Mouse (Mus musculus) layer of hippocampus, adult 9-10 months (tissue): ENCODE results near the gene Fignl1.

Experiments used
- DNase-seq: peaks from one replicate; pipeline ENCODE4 v3.0.0; 2022; ENCODE audit warnings: low spot score

The Fignl1 gene

DNA sequence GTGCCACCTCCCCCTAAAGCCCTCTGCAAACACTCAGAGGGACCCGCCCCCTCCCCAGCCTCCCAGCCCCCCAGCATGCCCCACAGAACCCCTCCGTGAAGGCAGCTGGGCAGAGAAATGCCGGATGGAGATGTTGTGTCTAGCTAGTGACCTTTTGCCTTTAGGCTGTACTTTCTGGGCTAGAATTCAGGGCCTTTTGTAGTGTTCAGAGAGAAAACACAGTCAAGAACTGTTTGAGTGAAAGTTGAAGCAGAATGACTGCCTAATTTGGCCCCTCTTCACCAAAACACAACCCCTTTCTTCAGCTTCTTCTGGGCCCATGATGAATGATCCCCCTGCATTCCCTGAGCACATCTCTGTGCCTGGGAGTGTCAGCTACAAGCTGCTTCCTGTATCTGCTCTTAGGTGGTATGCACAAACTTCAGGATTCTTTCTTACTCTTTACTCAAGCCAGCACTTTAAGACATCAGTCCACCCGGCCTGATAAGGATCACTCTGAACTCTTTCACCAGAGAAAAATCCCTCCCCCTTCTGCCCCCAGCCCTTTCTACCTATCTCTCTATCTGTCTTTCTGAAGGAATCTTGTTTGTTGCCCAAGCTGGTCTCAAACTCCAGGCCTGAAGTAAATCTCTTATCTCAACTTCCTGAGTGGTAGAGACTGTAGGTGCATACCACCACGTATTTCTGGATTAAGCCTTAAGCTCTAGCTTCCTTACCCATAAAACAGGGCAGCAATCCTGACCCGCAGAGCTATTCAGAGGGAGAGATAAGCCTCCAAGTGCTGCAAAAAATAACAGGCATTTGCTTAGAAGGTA, 23.4 kb upstream of the Fignl1 start:
- no peak for DNase-seq

DNA sequence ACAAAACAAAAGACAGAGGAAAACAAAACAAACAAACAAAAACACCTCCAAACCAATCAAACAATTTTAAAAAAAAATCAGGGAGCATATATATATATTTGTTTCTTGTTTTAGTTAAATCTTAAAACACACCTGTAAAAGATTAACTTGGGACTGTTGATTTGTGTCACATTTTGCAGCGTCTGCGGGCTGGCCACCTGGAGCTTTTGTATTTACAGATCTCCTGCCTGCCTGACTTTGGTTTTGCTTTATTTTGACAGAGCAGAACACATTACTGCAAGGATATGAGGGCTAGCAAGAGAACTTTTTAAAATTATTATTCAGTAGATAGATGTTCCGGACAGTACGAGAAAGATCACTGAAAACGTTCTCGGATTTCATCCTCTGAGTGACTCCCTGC, 22.8 kb upstream of the Fignl1 start:
- no peak for DNase-seq

DNA sequence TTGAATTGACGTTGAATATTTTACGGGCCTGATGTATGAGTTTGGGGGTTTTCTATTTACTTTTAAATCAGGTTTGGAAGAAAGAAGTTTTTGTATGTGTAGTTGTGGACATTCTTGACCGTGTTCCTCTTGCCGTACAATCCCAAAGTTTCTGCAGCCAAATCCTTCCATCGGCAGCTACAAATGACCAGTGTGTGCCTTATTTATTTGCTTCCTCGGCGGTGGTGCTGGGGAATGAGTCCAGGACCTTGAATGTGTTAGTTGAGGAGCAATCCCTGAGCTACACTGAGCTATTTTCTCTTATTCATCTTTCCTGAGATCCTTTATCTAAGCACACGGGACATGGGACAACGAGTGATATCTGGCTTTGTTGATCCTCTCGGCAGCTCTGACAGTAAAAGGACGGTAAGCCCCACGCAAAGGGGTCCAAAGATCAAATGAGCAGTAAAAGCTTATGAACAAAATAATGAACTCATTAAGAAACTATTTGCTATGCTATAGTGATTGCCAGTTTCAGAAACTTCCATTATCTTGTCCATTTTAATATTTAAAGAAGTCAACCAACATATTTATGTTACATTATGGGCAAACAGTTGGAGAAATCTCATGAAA, 22.2 kb upstream of the Fignl1 start:
- no peak for DNase-seq

DNA sequence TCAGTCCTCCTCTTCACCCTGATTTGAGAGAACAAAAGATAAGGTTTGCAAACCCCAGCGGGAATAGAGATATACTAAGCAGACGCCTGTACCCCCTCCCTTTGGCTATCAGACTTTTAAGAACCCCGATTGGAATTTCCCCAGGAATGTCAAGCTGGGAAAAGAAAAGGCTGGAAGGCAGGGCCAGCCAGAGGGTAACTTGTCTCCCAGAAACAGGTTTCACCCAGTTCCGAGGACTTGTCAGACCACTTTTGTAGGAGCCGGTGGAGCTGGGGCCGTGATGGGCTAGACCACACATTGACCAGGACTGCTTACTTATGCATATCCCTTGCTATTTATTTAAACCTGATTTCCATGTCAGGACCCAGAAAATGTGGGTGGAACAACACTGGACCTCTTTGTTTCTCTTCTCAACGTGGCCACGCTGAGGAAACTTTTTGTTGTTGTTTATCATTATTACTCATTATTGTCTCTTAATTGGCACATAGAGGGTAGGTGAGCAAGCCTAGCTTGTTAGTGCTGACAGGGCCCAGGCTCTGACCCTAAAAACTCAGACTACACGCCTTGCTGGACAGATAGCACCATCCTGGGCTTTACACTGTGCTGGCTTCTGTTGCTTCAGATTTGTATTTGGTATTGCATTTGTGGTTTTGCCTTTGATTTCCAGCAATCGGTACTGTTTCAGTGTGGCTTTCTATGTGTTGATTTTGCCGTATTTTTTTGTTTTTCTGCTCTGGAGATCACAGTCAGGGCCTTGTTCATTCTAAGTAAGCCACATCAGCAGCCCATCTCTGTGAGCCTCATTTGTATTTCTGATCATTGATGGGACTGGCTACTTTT, 20.6 kb upstream of the Fignl1 start:
- no peak for DNase-seq

DNA sequence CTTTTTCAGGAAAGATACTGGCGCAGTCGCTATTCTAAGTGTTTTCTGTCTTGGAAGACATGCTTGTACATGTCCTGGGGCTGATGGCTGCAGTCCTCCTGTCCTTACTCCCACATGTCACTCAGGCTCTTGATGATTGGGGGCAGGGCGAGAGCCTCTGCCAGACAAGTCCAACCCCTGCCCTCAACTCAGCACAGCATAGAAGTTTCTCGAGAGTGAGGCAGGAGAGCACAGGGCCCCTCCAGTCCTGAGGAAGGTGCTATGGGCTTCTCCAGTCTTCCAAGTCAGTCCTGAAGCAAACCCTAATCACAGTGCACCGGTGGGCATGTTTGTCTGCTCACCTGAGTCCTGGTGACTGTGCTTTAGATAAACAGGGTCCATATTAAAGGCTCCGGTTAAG, 20.0 kb upstream of the Fignl1 start:
- no peak for DNase-seq

DNA sequence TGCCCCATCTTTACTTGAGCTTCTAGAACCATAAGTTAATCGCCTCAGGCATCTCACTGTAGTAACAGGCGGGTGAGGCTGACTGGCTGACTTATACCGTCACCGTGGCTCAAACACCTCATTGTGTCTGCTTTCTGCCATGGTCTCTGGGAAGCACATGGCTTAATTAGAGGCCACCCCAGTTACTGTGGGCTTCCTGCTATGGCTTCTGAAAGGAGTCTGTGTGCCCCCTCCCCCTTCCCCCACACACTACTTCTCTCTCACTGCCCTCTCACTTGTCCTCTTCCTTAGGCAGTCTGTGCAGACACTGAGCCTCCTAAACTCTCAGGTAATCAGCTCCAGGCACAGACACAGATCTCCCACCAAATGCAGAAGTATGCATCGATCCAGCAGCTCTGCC, 19.5 kb upstream of the Fignl1 start:
- DNase-seq: no peak

DNA sequence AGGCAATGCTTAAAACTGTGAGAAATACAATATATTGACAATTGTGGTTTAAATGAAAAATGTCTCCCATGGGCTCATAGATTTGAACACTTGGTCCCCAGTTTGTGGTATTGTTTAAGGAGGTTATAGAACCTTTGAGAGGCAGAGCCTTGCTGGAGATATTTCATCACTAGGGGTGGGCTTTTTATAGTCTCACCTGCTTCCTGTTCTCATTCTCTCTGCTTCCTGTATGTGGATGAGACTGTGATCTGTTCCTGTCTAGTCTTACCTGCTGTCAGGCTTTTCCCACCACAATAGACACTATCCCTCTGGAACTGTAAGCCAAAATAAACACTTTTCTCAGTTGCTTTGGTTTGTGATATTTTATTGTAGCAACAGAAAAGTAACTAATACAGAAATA, 17.7 kb upstream of the Fignl1 start:
- DNase-seq: no peak

DNA sequence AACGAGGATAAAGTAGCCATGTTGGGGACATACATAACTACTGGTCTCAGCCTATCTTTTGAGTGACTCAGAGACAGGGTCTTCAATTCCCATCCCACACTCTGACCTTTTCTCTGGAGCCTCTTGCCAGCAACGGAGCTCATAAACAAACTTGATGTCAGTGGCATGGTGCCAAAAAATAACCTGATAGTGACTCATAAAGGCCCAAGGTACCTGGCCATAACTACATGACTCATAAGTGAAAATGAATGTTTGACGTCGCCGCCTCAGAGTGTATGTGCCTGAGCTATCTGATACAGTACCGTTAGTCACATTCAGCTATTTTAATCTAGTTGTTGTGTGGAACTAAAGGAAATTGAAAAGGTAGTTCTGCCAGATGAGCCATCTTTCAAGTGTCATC, 16.9 kb upstream of the Fignl1 start:
- DNase-seq: no peak

DNA sequence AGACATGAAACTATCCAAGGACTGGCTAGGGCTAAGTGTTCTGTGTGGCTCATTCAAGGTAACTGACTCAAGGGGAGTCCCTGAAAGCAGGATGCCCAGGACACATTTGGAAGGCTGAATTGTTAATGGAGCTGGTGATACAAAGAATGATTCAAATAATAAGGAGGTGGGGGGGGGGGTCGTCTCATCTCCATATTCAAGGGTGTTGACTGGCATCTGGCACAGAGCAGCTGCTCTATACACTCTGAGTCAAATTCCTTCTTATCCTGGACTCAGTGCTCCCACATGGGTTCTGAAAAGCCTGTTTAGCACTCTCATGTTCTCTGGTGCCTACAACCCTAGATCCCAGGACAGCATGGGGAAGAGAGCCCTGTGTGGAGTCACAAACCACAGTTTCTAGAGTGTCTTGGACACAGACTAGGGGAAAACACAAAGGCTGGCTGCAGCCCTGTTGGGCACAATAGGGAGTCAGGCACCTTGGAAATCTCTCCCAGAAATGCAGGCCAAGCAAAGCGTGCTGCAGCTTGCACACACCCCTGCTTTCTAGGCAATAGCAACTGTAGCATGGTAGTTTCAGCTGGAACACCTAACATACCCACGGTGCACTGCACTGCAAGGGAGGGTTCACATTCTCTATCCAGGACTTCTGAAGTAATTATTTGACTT, 16.3 kb upstream of the Fignl1 start:
- DNase-seq: no peak

DNA sequence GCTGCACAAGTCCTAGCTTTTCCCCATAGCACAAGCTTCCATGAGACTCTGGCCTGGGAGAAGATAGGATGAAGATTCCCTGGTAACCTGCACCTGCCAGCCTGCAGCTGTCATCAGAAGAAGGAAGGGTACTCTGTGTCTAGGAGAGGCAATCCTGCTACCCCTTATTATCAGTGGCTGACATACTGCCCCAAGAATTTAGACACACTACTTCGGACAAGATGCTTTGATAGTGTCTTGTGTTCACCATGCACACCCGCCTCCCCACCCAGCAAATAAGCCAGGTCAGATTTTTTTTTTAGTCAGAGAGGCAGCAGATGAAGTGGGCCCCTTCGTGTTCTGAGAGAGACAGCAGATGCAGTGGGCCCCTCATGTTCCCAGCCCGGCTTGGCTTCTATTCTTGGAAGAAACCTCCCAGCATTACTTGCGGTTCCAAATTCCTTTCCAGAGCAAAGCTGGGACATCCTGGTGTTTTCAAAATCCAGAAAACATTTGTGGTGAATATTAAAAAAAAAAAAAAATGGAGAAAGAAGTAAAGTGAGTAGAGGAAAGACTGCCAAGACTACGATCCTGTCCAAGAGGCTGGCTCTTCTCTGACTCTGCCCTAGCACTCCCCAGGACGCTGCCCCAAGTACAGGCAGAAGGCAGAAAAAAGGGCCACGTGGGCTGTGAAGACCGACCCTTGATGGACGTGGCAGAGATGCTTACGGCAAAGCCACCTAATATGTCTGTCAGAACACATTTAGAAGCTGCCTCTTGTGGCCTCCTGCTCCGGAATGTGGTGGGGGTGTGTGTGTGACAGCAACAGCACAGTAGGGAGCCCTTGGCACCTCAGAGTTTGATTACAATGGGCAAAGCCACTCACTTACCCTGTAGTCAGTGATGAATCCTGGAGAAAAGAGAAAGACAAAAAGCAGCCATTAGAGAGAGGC, 15.5 kb upstream of the Fignl1 start:
- no peak for DNase-seq

DNA sequence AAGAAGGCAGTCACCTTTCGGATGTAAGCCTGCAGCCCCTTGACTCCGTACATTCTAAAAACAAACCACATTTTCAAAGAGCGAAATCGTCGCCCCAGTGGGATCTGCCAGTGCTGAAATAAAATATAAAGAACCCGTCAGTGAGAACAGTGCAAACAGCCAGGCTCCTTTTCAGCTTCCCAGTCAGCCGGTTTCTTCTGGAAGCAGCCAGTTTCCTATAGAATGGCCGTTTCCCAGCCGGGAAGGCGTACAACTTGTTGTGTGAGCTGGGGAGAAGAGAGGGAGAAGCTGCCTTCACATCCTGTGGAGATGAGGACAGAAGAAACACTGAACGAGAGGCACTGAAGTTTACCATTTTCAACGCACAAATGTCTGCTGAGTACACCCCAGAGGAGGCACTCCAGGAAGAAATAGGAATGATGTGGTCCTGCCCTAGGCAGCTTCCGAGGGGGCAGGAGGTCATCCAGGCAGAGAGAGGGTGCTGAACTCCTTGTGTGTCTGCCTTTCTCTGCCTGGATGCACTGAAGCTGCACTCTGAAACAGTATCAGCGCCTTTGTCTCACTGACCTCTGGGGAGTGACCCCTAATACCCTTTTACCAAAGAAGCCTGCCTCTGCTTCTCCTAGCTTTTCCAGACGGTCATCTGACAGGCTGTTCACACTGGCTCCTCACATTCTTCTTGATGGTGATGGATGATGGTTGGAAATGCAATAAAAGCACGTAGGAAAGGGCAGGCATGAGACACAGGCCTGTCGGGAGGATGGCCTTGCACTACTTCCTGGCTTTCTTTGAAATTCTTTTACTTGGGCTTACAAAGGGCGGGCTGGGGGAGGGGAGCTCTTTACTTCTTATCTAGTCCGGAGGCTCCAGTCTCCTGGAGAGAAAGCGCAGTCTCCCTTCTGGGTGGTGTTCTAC, 13.7 kb upstream of the Fignl1 start:
- no peak for DNase-seq

DNA sequence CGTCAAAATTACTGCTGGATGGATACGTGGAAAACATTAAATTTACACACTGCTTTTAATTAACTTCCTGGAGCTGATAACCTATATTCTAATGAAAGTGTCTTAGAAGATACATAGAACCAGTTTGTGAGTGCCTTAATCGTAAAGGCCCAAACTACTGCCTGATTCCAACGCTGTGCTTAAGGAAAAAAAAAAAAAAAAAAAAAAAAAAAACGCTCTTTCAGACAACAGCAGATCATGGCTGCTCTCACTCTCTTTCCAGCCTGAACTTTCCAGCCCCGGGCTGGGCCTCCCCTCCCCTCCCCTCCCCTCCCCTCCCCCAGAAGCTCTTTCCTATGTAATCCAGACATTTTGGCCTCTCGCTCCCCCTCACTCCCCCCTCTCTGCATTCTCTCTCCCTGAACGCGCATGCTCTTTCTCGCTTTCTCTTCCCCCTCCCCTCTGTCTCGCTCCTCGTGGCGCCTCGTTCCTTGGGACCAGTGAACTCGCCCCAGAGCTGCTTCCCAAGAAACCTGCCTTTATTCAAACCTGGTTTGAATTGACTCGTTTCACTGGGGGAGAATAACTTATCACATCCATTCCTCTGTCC, 12.7 kb upstream of the Fignl1 start:
- DNase-seq: no peak

DNA sequence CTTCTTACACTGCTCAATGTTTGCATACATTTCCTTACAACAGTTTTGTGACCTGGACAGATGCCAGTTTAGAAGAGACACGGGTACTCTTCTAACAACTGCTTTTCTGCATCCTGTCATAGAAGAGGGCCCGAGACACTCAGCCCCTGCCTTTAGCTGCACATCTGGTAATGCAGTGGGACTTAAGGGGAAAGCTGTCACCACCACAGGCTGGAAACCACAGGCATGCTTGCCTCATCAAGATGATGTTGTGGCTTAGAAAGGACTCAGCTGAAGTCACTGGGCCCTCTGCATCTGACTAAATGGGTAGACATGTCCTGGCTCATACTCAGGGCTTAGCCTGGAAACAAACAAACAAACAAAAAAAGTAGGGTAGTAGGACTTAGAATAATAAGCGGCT, 12.0 kb upstream of the Fignl1 start:
- DNase-seq: no peak

DNA sequence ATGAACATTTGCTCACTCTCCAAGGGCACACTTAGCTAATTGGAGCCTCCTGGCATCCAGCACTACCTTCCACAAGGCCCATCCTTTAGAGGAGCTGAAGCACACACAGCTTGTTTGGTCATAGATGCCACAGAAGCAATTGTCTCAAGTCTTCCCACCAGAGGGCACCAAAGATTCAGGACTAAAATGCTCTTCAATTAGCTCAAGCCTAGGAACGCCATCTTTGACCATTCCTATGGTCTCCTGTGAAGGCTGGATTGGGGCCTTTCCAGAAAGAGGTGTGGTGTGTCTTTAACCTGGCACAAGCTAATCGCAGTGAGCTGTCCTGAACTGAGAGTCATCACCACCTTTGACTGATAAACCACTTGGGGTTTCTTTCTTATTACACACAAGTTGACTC, 11.5 kb upstream of the Fignl1 start:
- DNase-seq: peak; percentile 88

DNA sequence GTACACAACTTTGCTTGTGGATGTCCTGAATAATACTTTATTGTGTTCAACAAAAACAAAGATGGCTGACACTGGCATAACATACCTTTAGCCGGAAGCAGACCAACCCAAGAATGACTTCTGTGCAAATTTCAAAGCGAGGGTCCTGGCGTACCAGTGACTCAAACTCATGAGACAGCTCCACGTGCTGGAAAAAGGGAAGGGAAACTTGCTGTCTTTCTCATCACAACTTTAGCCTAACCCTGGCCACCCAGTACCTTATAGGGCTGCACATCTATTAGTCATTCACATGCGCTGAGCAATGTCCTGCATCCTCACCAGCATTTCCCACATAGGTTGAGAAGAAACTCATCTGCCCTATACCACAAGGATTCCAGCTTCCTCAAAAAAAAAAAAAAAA, 10.4 kb upstream of the Fignl1 start:
- DNase-seq: no peak

DNA sequence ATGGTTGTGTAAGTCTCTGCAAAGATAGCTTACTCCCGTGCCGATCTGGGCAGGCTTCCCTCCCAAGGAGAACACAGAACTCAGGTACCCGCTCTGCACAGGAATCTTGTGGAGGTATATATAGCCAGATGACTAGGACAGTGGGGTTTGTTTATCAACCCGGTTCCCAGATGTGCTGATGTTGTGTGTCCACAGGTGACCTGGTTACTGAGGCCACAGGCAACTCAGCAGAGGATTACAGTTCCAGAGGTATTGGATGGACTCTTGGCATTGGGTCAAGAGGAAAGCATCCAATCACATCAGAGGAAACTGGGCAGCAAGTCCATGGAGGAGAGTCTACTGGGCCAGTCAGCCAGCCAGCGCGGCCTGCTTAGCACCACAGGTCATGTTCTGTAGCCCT, 10.0 kb upstream of the Fignl1 start:
- no peak for DNase-seq

DNA sequence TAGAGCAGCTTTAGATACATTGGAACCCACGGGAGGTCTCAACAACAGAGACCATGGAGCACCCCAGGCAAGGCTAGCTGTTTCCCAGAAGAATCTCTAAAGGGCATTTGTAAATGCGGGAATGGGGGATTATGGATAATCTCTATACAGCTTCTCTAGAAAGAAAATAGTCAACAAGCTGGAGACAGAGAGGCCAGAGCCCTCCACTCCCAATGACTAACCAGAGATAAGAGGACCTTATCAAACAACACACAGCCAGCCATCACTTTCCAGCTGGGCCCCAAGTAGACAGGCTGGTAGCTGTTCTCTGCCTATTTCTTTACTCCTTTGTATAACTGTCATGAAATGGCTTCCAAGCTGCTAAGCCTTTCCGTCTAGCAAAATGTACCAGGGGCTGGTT, 7.0 kb upstream of the Fignl1 start:
- DNase-seq: no peak

DNA sequence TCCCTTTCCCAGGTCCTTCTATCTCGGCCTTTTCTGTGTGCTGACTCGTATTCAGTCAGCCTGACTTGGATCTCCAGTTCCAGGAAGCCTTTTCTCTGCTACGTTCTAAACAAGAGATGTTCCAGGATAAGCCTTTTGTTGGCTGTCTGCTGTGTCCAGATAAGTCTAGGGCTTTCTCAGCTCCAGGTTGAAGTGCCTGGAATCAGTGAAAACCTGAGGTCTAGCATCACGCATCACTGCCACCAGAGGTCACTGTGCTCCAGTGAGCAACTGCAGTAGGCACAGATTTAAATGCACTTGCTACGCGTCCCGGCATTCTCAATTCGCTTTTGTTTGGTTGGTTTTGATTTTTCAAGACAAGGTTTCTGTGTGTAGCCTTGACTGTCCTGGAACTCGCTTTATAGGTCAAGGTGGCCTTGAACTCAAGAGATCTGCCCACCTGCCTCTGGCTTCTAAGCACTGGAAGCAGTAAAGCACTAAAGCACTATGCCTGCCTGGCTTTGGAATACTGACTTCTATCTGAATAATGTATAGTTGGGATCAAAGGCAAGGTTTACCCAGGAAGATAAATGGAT, 3.2 kb upstream of the Fignl1 start:
- DNase-seq: peak; percentile 40

DNA sequence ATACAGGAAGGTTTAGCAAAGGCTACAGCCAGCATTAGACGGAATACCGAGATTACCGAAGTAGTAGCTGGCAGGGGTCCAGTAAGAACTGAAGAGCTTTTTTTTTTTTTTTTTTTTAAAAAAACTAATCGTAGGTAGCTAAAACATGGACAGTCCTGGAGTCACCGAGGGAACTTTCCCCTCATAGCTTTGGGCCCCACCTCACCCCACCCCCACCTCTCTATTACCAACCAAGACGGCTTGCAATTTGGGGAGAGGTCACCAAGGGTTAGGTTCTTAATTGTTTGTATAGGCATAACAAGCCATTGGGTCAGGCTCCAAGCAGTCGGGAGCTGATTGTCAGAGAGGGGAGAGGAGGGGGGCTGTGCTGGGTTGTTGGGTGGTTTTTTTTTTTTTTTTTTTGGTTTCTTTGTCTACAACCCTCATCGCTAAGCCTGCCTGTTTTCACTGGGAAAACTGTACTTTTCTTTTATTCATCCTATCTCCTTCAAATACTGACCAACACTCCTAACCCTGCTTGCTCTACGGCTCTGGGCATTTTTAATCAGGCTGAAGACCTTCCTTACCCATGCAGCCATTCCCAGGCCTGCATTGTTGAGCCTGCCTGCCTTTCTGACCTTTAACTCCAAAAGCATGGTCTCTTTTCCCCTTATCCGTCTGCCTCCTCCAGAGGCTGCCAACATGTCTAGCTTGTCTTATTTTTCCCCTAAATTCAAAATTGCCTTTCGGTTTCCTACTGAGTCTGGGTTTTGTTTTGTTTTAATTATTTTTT, 828 bp upstream of the Fignl1 start:
- DNase-seq: no peak
